In genomic region chr19:4908107-4908506, GRCm38 (mm10) we compare ENCODE assay signal across 9 mouse cellular contexts. TPM values are rescaled to one million over a fixed set of nuclear protein-coding genes. Genes with fewer than 3 reads are reported as not detected.
A peak's percentile ranks its signal among the peaks of the same experiment; 100 is the strongest.
DNase-seq lines count a peak whose midpoint lies in the region; TF ChIP-seq lines count a peak whose summit lies in the region.
"Had no signal": no experiment of that assay in that cellular context is flagged by ENCODE, and none has a peak within 500 bp of the region (broad histone marks: within the 10 kb centered on the region; RNA-seq: fewer than 3 reads in every experiment).

No protein-coding gene starts in this region.

- intact Hi-C loops in gastrocnemius, adult 2 months (cut with DNase I) = loop anchor here (5.0 kb wide), 1 partner anchor 151 kb away; the partner anchor contains the start of gene Rbm4b
- intact Hi-C loops in heart, postnatal 25 days (cut with DNase I) = loop anchor here (5.0 kb wide), 1 partner anchor 151 kb away; the partner anchor contains the start of gene Rbm4b

- no peak for TF ChIP-seq POLR2A in thymus, adult 2 months (IDR thresholded peaks at IDR 0.05; ENCODE audit: control insufficient read depth, extremely low read depth, insufficient read depth, low read length, poor library complexity)

- 95% methylated on average over 4 of the region's 4 CpGs for WGBS in thymus, adult 2 months

- TF ChIP-seq CTCF in gastrocnemius, adult 2 months (IDR thresholded peaks at IDR 0.05) = peak; percentile 70
- TF ChIP-seq CTCF in thymus, adult 2 months (IDR thresholded peaks at IDR 0.05; ENCODE audit: borderline replicate concordance, control insufficient read depth, extremely low read depth, insufficient read depth, low read length, poor library complexity) = no peak

- H3K4me1 ChIP-seq in thymus, adult 2 months (replicated peaks; ENCODE audit: control insufficient read depth, insufficient read depth, low read length) = peaks cover 7% of the 10 kb centered on the region

- peaks cover 19% of the 10 kb centered on the region for H3K36me3 ChIP-seq in thymus, adult 2 months (ENCODE audit: control insufficient read depth, insufficient read depth, low read length)

- no peak overlapping the region for H3K27ac ChIP-seq in gastrocnemius, adult 2 months
- no peak overlapping the region for H3K27ac ChIP-seq in thymus, adult 2 months (ENCODE audit: control insufficient read depth, insufficient read depth, low read length)
- H3K27ac ChIP-seq: neural tube, embryonic 13.5 days had no signal

- H3K4me3 ChIP-seq in gastrocnemius, adult 2 months = no peak overlapping the region
- no peak overlapping the region for H3K4me3 ChIP-seq in thymus, adult 2 months (ENCODE audit: control insufficient read depth, insufficient read depth, low read length)
- H3K4me3 ChIP-seq: neural tube, embryonic 13.5 days had no signal

- DNase-seq in gastrocnemius, adult 2 months = peak; percentile 61
- DNase-seq in gastrocnemius, adult 8-10 months (ENCODE audit: low spot score in 2 of 2) = no peak
- peak; percentile 20 for DNase-seq in thymus, adult 2 months
- no peak for DNase-seq in thymus, adult 18-20 months
- peak; percentile 36 for DNase-seq in kidney, postnatal 14 days
- peak; percentile 46 to 74 for DNase-seq in spleen, postnatal 10 days (ENCODE audit: low spot score in 2 of 2)
- no peak for DNase-seq in adipocyte (ENCODE audit: low spot score)
- no peak for DNase-seq in heart, postnatal 25 days (ENCODE audit: low spot score)

- H3K27me3 ChIP-seq in thymus, adult 2 months (ENCODE audit: control insufficient read depth, insufficient read depth, low read length) = no peaks in the 10 kb centered on the region
- H3K27me3 ChIP-seq: neural tube, embryonic 13.5 days had no signal

RNA-seq across cellular contexts. Expression of gene Bbs1, which starts 1.7 kb away (rescaled TPM):
- 1 to 10 TPM; 1.5 to 2.1 TPM for total RNA-seq in gastrocnemius, adult 2 months (2021)
- 1 to 10 TPM; 1.1 to 3.3 (median 1.2) TPM for total RNA-seq in gastrocnemius, adult 8-10 months (2022)
- 2.8 and 4.7 TPM in 2 replicates for polyA plus RNA-seq in thymus, adult 2 months (2012; rRNA removed)
- total RNA-seq in heart, postnatal 25 days (2021) = 1 to 10 TPM; 4.0 to 4.1 TPM

RNA-seq across cellular contexts. Expression of gene Dpp3, which starts 20.0 kb away (rescaled TPM):
- total RNA-seq in gastrocnemius, adult 2 months (2021) = 10 to 100 TPM; 11.2 to 16.6 TPM
- 10 to 100 TPM; 12.5 to 14.3 (median 13.1) TPM for total RNA-seq in gastrocnemius, adult 8-10 months (2022)
- 153 and 175 TPM in 2 replicates for polyA plus RNA-seq in thymus, adult 2 months (2012; rRNA removed)
- total RNA-seq in heart, postnatal 25 days (2021) = 10 to 100 TPM; 17.5 to 19.6 TPM

RNA-seq across cellular contexts. Expression of gene Zdhhc24, which starts 29.6 kb away (rescaled TPM):
- 1 to 10 TPM; 2.0 to 2.6 TPM for total RNA-seq in gastrocnemius, adult 2 months (2021)
- total RNA-seq in gastrocnemius, adult 8-10 months (2022) = 1 to 10 TPM; 1.8 to 3.6 (median 2.6) TPM
- 53.0 and 53.5 TPM in 2 replicates for polyA plus RNA-seq in thymus, adult 2 months (2012; rRNA removed)
- 1 to 10 TPM; 2.6 to 4.0 TPM for total RNA-seq in heart, postnatal 25 days (2021)

RNA-seq across cellular contexts. Expression of gene Actn3, which starts 30.4 kb away (rescaled TPM):
- over 10,000 TPM in 1 of 2 experiments, 1,000 to 10,000 TPM in 1; 5,071 to 10,315 TPM for total RNA-seq in gastrocnemius, adult 2 months (2021)
- total RNA-seq in gastrocnemius, adult 8-10 months (2022) = over 10,000 TPM in 2 of 4 experiments, 1,000 to 10,000 TPM in 2; 9,112 to 10,193 (median 10,010) TPM
- 8.4 and 11.8 TPM in 2 replicates for polyA plus RNA-seq in thymus, adult 2 months (2012; rRNA removed)
- under 1 TPM; 0.42 to 0.53 TPM for total RNA-seq in heart, postnatal 25 days (2021)

RNA-seq across cellular contexts. Expression of gene Peli3, which starts 34.8 kb away (rescaled TPM):
- 1 to 10 TPM; 1.5 to 2.1 TPM for total RNA-seq in gastrocnemius, adult 2 months (2021)
- total RNA-seq in gastrocnemius, adult 8-10 months (2022) = 1 to 10 TPM; 2.7 to 3.8 (median 3.3) TPM
- 2.1 and 2.3 TPM in 2 replicates for polyA plus RNA-seq in thymus, adult 2 months (2012; rRNA removed)
- total RNA-seq in heart, postnatal 25 days (2021) = 1 to 10 TPM; 1.0 to 1.3 TPM

Comparison
In these comparisons a context has a peak if more than half of its experiments do, and no peak if none do; other contexts are left out.
1. DNase-seq: peak in gastrocnemius, adult 2 months (single experiment), thymus, adult 2 months (single experiment), kidney, postnatal 14 days (single experiment) and spleen, postnatal 10 days (2 of 2); none in gastrocnemius, adult 8-10 months (0 of 2), thymus, adult 18-20 months (0 of 2), adipocyte (single experiment) and heart, postnatal 25 days (single experiment).